Mouse (Mus musculus) embryonic facial prominence, embryonic 12.5 days (tissue): ENCODE data around the gene Tmem214. TPM values are rescaled to one million over a fixed set of nuclear protein-coding genes. Genes with fewer than 3 reads are reported as not detected.

ENCODE experiments used
- ATAC-seq: fragments of 200-750 bp; cut with Nextera tagmentation; 2 replicates; pipeline ENCODE4 v1.8.0; 2017; ENCODE audit not compliant: insufficient number of reproducible peaks, insufficient read depth, low FRiP score, low TSS enrichment
- H3K27ac ChIP-seq: fragments of 300-500 bp; sonication (generic); 2 replicates; pipeline ENCODE4 v1.5.1; 2016; ENCODE audit warnings: mild to moderate bottlenecking
- H3K27me3 ChIP-seq: fragments of 300-500 bp; sonication (generic); 2 replicates; pipeline ENCODE4 v1.6.1; 2016; ENCODE audit warnings: mild to moderate bottlenecking, moderate library complexity
- H3K36me3 ChIP-seq: fragments of 300-500 bp; sonication (generic); 2 replicates; pipeline ENCODE4 v1.6.1; 2016; ENCODE audit warnings: mild to moderate bottlenecking
- H3K4me1 ChIP-seq: fragments of 300-500 bp; sonication (generic); 2 replicates; pipeline ENCODE4 v1.6.1; 2016
- H3K4me2 ChIP-seq: fragments of 300-500 bp; sonication (generic); replicated peaks from 2 replicates; pipeline ENCODE4 v1.6.1; 2016; ENCODE audit warnings: mild to moderate bottlenecking, moderate library complexity
- H3K4me3 ChIP-seq: fragments of 300-500 bp; sonication (generic); 2 replicates; pipeline ENCODE4 v1.5.1; 2016; ENCODE audit warnings: mild to moderate bottlenecking
- H3K9ac ChIP-seq: fragments of 300-500 bp; sonication (generic); 2 replicates; pipeline ENCODE4 v1.6.1; 2016; ENCODE audit warnings: mild to moderate bottlenecking, moderate library complexity
- H3K9me3 ChIP-seq: fragments of 300-500 bp; sonication (generic); 2 replicates; pipeline ENCODE4 v1.6.1; 2016; ENCODE audit warnings: mild to moderate bottlenecking, moderate library complexity
- WGBS: fragments of 180-500 bp; shearing (Covaris S2); methylation state at CpG from one replicate; pipeline ENCODE4 v1.1.7; 2016; 5-methylcytosine and 5-hydroxymethylcytosine counted together
- polyA plus RNA-seq: library from polyadenylated mRNA; unstranded; fragments of >200 nt; fragmentation: Nextera tagmentation; extraction: Ambion mirVana; gene quantifications from 2 replicates; pipeline ENCODE4 v1.2.1, GENCODE M21; 2016

The Tmem214 gene
- polyA plus RNA-seq, 1 experiment from 2014 or later, result 78.5 TPM

DNA sequence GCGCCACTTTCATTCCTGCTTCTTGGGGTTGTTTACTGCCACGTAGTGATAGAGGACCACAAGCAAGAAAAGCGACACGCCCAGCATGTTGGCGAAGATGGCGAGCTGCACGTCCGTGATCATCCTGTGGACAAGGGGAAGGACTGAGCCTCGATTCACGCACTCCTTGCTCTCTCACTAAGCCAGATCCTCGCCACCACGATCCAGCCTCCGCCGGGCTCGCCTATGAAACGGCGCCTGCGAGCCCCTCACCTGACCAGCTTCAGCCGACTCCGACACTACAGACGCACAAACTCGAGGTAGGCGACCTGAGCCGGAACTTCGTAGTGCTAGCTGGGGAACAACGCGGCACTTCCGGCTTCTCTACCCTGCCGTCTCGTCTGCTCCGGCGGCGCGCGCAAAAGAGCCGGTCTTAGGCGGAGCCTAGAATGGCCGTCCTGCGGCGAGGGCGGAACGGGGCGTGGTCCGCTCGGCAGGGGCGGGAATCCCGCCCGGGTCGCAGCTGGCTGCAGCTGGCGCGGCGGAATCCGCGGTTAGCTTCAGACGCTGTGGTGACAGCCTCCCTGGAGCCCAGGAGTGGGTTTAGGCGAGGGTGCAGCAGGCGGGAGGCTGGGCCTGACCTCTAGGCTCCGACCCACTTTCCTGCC, 39.7 kb downstream of the Tmem214 start, which contains the start of gene Ost4:
Gene Ost4, minus strand, starts transcription at position 376 of the 647 bp plus-strand sequence.
- H3K4me1 ChIP-seq, result peaks cover 60% of the 10 kb centered on the region
- H3K27ac ChIP-seq, result peak within 1 kb of the TSS; percentile 98
- peak within 1 kb of the TSS; percentile 93 for H3K4me2 ChIP-seq
- peak within 1 kb of the TSS; percentile 59 for H3K4me3 ChIP-seq
- peaks cover 32% of the 10 kb centered on the region for H3K36me3 ChIP-seq
- peak; percentile 91 for ATAC-seq
- peak within 1 kb of the TSS; percentile 81 for H3K9ac ChIP-seq
- WGBS, result under 1% methylated on average over 58 of the region's 58 CpGs
- H3K27me3 ChIP-seq, result no peaks in the 10 kb centered on the region
- no peaks in the 10 kb centered on the region for H3K9me3 ChIP-seq

DNA sequence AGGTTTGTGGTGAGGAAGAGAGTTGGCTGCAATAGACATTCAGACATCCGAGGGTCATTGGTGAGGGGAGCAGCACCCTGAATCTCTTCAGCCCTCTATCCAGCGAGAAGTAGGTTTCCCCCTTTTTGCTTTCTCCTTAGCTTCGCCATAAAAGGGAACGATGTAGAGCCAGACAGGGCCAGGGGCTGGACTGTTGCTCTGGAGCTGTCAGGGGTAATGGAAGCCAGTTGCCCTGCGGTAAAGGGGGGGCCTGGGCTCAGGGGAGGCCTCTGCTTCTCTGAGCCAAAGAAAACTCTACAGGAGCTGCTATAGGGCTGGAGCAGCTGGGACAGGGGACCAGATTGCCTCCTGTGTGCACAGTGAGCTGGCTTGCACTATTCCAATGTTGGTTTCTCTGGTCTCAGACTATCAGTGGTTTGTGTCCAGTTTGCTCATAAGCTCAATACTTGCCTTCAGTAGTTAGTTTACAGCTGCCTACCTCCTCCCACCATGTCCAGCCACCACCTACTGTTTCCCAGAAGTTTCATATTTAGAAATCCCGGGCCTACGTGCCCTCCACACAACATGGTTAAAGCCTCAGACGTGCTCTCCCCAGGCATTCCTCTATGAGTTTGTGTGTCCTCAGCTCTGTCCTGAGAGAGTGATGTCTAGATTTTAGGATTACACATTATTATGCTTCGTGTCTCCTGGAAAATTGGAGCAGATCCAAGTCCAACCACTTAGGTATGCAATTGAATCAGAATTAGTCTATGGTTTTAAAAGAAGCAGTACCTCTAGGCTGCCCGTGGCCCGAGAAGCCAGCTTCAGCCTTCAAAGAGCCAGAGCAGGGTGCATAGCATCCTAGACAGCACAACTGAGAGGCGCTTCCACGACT, 40.9 kb downstream of the Tmem214 start:
- Histone ChIP-seq H3K4me2 (peak overlapping the region; percentile 93), H3K9ac (peak overlapping the region; percentile 81), H3K9me3 (no peaks in the 10 kb centered on the region), H3K4me1 (peaks cover 65% of the 10 kb centered on the region), H3K27me3 (no peaks in the 10 kb centered on the region), H3K27ac (peak overlapping the region; percentile 98), H3K4me3 (peak overlapping the region; percentile 59), H3K36me3 (peaks cover 21% of the 10 kb centered on the region)
- WGBS, result 18% methylated on average over 13 of the region's 13 CpGs
- ATAC-seq, result peak; percentile 43

DNA sequence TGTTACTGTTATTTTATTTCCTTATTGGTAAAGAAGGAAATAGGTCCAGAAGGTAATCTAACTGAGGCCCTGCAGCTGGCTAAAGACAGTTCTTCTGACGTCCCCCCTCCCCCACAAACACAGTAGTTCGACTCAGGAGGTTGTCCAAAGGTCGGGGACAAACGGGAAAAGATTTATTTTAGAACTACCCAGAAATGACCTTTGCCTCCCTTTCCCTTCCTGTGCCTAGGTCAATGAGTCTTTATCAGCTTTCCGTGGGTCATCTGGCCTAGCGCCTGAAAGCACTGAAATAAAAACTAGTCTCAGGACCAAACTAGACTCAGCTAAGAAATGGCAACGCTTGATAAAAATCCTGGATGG, 41.5 kb downstream of the Tmem214 start:
- peak overlapping the region; percentile 10; the same call in 1 of the 2 replicates for H3K9ac ChIP-seq
- ATAC-seq, result no peak
- peaks cover 65% of the 10 kb centered on the region for H3K4me1 ChIP-seq
- peaks cover 14% of the 10 kb centered on the region for H3K36me3 ChIP-seq
- peak overlapping the region; percentile 93 for H3K4me2 ChIP-seq
- H3K27ac ChIP-seq, result peak overlapping the region; percentile 98
- H3K9me3 ChIP-seq, result no peaks in the 10 kb centered on the region
- H3K27me3 ChIP-seq, result no peaks in the 10 kb centered on the region
- H3K4me3 ChIP-seq, result no peak overlapping the region
- 23% methylated on average over 7 of the region's 7 CpGs for whole genome bisulfite sequencing

DNA sequence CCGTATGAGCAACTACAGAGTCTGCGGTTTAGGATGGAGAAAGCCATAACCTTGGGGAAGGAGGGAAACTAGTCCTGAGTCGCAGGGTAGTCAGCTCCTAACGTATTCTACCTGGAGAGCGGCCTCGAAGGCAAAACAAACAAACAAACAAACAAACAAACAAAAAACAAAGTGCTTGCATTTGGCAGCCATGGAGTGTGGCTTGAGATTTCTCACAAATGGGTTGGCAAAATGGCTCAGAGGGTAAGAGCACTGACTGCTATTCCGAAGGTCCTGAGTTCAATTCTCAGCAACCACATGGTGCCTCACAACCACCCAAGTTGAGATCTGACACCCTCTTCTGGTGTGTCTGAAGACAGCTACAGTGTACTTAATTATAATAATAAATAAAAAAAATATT, 42.1 kb downstream of the Tmem214 start:
- Histone ChIP-seq H3K27ac (peak overlapping the region; percentile 98), H3K27me3 (no peaks in the 10 kb centered on the region), H3K4me2 (no peak overlapping the region), H3K9me3 (no peaks in the 10 kb centered on the region), H3K36me3 (peaks cover 9% of the 10 kb centered on the region), H3K4me1 (peaks cover 67% of the 10 kb centered on the region), H3K9ac (no peak overlapping the region), H3K4me3 (no peak overlapping the region)
- WGBS, result 75% methylated on average over 7 of the region's 7 CpGs
- ATAC-seq, result no peak

DNA sequence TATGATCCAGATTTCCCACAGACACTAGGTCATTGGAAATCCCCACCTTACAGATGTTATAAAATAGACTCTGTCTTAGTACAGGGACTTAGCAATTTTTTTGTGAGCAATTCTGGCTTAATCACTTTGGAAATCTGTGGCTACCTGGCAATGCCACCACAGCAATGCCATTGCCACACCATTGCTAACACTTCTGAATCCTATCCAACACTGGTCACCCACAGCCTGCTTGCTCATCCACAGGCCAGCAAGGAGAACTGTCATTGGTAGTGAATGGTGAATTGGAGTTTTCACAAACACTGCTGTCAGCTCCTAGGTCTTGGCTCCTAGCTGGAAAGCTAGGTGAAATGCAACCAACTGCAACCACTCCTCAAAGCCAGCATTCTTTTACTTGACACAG, 42.7 kb downstream of the Tmem214 start:
- Histone ChIP-seq H3K4me1 (peaks cover 69% of the 10 kb centered on the region), H3K36me3 (peaks cover 2% of the 10 kb centered on the region), H3K4me3 (no peak overlapping the region), H3K9ac (no peak overlapping the region), H3K27ac (peak overlapping the region; percentile 96), H3K9me3 (no peaks in the 10 kb centered on the region), H3K27me3 (no peaks in the 10 kb centered on the region), H3K4me2 (no peak overlapping the region)
- no peak for ATAC-seq

DNA sequence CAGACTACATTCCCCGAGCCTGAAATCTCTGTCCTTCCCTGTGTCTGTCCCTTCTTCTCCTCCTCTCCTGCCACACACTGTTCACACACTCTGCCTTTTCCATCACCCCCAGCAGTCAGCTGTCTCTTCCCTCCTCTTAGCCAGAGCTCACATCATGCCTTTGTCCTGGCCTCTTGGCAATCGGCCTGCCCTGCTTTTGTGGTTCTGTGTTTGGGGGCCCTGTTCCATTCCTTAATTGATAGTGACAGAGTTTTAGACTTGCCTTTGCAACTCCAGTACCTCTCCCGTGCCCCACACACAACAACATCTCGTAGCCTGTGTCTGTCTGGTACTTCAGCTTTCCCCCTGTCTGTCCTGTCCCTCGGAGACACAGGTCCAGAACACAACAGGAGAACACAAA, 44.3 kb downstream of the Tmem214 start:
- Histone ChIP-seq H3K36me3 (peaks cover 4% of the 10 kb centered on the region), H3K4me3 (no peak overlapping the region), H3K4me2 (0 out of 2 replicates have a peak overlapping the region, but pooled peaks have one; percentile 22), H3K27ac (peak overlapping the region; percentile 96), H3K27me3 (no peaks in the 10 kb centered on the region), H3K4me1 (peaks cover 65% of the 10 kb centered on the region), H3K9ac (0 out of 2 replicates have a peak overlapping the region, but pooled peaks have one; percentile 15), H3K9me3 (no peaks in the 10 kb centered on the region)
- no peak for ATAC-seq
- WGBS, result 40% methylated on average over 5 of the region's 5 CpGs

DNA sequence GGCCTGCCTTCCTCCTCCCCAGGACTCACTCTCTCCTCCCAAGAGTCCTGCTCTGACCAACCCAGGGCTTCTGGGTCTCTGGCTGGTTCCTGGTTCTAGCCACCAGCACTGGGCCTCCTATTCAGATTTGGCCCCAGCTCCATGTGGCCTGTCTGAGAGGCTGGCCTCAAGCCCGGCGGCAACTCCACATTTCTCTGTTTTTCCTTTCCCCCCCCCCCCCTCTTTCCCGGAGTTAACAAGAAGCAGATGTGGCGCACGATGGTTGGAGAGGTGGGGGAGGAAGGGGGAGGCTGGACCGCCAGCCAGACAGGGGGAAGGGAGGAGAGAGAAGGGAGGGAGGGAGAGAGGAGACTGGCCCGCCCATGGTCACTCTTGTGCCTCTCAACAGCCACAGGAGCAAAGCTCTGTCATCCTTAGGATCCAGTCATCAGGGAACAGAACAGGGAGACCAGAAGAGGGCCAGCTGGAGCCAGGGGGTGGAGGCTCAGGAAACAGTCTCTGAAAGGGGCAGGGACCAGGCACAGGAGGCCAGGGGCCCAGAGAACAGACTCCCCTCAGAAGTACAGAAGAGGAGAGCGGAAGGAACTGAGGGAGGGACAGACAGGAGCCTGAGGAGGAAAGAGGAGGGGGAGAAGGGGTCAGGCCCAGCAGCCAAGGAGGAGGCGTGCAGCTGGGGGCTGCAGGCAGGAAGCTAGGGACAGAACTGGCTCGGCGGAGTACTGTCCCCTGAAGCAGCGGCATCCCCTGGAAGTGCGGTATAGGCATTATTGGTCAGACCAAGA, 45.4 kb downstream of the Tmem214 start, which contains the start of gene Emilin1:
Gene Emilin1, plus strand, starts transcription at position 343 of the 782 bp plus-strand sequence.
- H3K27ac ChIP-seq, result peak within 1 kb of the TSS; percentile 96
- peak within 1 kb of the TSS; percentile 59 for H3K4me3 ChIP-seq
- no peaks in the 10 kb centered on the region for H3K27me3 ChIP-seq
- peaks cover 62% of the 10 kb centered on the region for H3K4me1 ChIP-seq
- peak; percentile 62 for ATAC-seq
- peak within 1 kb of the TSS; percentile 91 for H3K4me2 ChIP-seq
- peak within 1 kb of the TSS; percentile 86 for H3K9ac ChIP-seq
- no peaks in the 10 kb centered on the region for H3K9me3 ChIP-seq
- 10% methylated on average over 13 of the region's 13 CpGs for WGBS
- peaks cover 15% of the 10 kb centered on the region for H3K36me3 ChIP-seq

DNA sequence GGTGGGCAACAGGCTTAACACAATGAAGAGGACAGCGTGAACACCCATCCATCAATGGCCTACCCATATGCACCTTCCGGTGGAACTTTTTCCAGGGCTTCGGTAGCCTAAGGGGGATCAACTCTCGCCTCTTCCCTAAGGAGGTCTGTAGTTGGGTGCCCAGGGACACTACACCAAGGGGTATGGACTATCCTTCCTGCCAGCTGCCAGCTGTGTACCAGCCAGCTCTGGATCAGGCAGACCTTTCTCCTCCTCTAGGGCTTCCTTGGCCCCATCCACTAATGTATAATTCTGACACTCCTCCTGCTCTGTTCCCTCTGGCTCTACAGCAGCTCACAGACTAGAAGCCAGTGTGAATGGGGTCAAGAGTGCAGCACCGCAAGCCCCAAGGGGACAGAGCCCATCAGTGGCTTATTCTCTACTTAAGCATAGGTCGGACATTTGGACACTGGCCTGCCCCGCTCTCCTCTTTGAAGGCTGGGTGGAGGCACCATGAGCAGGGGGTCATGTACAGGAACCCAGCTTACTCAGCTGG, 46.4 kb downstream of the Tmem214 start:
- ATAC-seq, result no peak
- H3K9ac ChIP-seq, result peak overlapping the region; percentile 86
- peak overlapping the region; percentile 91 for H3K4me2 ChIP-seq
- H3K36me3 ChIP-seq, result peaks cover 24% of the 10 kb centered on the region
- WGBS, result 13% methylated on average over 7 of the region's 7 CpGs
- H3K4me1 ChIP-seq, result peaks cover 60% of the 10 kb centered on the region
- peak overlapping the region; percentile 59 for H3K4me3 ChIP-seq
- H3K27ac ChIP-seq, result peak overlapping the region; percentile 96
- H3K9me3 ChIP-seq, result no peaks in the 10 kb centered on the region
- no peaks in the 10 kb centered on the region for H3K27me3 ChIP-seq

DNA sequence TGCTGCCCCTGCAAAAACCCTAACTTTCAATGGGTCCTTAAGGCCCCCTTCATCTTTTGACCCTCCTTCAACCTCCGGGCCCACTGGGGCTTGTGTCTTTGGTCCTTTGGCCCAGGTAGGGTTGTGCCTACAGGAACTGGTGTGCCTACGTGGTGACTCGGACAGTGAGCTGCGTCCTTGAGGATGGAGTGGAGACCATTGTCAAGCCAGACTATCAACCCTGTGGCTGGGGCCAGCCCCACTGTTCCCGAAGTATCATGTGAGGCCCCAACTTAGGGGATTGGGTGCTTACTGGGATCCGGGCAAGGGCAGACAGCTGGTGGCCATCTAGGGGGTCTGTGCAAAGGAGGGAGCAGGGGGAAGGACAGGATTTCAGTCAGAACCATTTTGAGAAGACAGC, 47.0 kb downstream of the Tmem214 start:
- H3K27me3 ChIP-seq, result no peaks in the 10 kb centered on the region
- peak overlapping the region; percentile 86 for H3K9ac ChIP-seq
- no peaks in the 10 kb centered on the region for H3K9me3 ChIP-seq
- H3K4me1 ChIP-seq, result peaks cover 54% of the 10 kb centered on the region
- 36% methylated on average over 6 of the region's 6 CpGs for WGBS
- H3K36me3 ChIP-seq, result peaks cover 31% of the 10 kb centered on the region
- H3K4me3 ChIP-seq, result peak overlapping the region; percentile 59
- ATAC-seq, result no peak
- peak overlapping the region; percentile 91 for H3K4me2 ChIP-seq
- H3K27ac ChIP-seq, result peak overlapping the region; percentile 96

DNA sequence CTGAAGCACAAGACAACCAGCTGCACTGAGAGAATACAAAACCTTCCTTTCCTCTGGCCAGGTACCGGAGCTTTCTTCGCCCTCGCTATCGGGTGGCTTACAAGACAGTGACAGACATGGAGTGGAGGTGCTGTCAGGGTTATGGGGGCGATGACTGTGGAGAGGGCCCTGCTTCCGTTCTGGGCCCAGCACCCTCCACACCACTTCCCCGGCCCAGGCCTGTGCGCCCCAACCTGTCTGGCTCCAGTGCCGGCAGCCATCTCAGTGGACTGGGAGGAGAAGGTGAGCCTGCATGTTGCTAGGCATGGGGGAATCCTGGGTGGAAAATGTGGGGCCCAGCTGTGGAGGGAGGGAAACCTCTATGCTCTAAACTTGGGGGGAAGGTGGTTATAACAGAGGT, 47.6 kb downstream of the Tmem214 start:
- H3K4me3 ChIP-seq, result peak overlapping the region; percentile 59
- H3K27me3 ChIP-seq, result no peaks in the 10 kb centered on the region
- 25% methylated on average over 9 of the region's 9 CpGs for WGBS
- H3K9ac ChIP-seq, result peak overlapping the region; percentile 86
- peak overlapping the region; percentile 96 for H3K27ac ChIP-seq
- no peak; the same call in 1 of the 2 replicates for ATAC-seq
- no peaks in the 10 kb centered on the region for H3K9me3 ChIP-seq
- H3K36me3 ChIP-seq, result peaks cover 37% of the 10 kb centered on the region
- H3K4me2 ChIP-seq, result peak overlapping the region; percentile 91
- H3K4me1 ChIP-seq, result peaks cover 53% of the 10 kb centered on the region

DNA sequence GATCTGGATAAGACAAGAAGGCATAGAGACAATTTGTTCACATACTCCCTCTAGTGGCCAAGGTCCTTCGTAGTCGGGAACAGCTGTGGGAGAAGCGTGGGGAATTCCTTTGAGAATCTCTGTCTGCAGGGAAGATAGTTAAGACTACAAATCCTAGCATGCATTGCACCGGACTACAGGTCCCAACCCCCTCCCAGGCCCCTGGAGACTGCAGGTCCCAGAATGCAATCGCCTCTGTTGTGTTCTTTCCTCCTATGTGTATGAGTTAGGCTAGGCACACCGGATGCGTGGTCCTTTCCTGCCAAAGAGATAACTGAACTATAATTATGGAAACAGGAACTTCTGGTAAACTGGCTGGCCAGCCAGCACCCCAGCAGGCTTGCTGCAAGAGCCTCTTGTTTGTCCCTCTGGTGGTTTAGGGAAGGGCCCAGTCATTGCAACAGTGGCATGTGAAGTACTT, 48.2 kb downstream of the Tmem214 start:
- WGBS, result 6% methylated on average over 7 of the region's 7 CpGs
- Histone ChIP-seq H3K9me3 (no peaks in the 10 kb centered on the region), H3K4me2 (peak overlapping the region; percentile 91), H3K4me3 (peak overlapping the region; percentile 59), H3K9ac (peak overlapping the region; percentile 86), H3K27me3 (no peaks in the 10 kb centered on the region), H3K27ac (peak overlapping the region; percentile 96), H3K36me3 (peaks cover 42% of the 10 kb centered on the region), H3K4me1 (peaks cover 47% of the 10 kb centered on the region)
- peak; percentile 45 for ATAC-seq
